Mouse (Mus musculus) kidney, embryonic 16.5 days (tissue): ENCODE results near the gene Txnip. TPM values are rescaled to one million over a fixed set of nuclear protein-coding genes. Genes with fewer than 3 reads are reported as not detected.
A peak's percentile ranks its signal among the peaks of the same experiment; 100 is the strongest.

ENCODE experiments used
- ATAC-seq: fragments of 200-750 bp; cut with Nextera tagmentation; 2 replicates; pipeline ENCODE4 v1.8.0; 2017; ENCODE audit warnings: moderate TSS enrichment; ENCODE audit not compliant: low FRiP score, low TSS enrichment
- H3K27ac ChIP-seq: fragments of 300-500 bp; sonication (generic); 2 replicates; pipeline ENCODE4 v1.5.1; 2014; ENCODE audit warnings: low read length
- H3K27me3 ChIP-seq: fragments of 300-500 bp; sonication (generic); 2 replicates; pipeline ENCODE4 v1.6.1; 2014; ENCODE audit warnings: low read length, control low read depth, mixed read lengths; ENCODE audit not compliant: insufficient read depth
- H3K36me3 ChIP-seq: fragments of 300-500 bp; sonication (generic); 2 replicates; pipeline ENCODE4 v1.6.1; 2014; ENCODE audit warnings: low read length, control low read depth, mixed read lengths; ENCODE audit not compliant: insufficient read depth
- H3K4me1 ChIP-seq: fragments of 300-500 bp; sonication (generic); 2 replicates; pipeline ENCODE4 v1.6.1; 2014; ENCODE audit warnings: low read length, control low read depth, mixed read lengths; ENCODE audit not compliant: insufficient read depth
- H3K4me2 ChIP-seq: fragments of 300-500 bp; sonication (generic); replicated peaks from 2 replicates; pipeline ENCODE4 v1.6.1; 2014; ENCODE audit warnings: low read depth, low read length
- H3K4me3 ChIP-seq: fragments of 300-500 bp; sonication (generic); 2 replicates; pipeline ENCODE4 v1.5.1; 2014; ENCODE audit warnings: mild to moderate bottlenecking, low read length
- H3K9ac ChIP-seq: fragments of 300-500 bp; sonication (generic); replicated peaks from 2 replicates; pipeline ENCODE4 v1.6.1; 2014; ENCODE audit warnings: low read length
- H3K9me3 ChIP-seq: fragments of 300-500 bp; sonication (generic); 2 replicates; pipeline ENCODE4 v1.6.1; 2016; ENCODE audit warnings: low read length, control low read depth
- WGBS: fragments of 180-500 bp; shearing (Covaris S2); extraction: QIAGEN DNeasy Blood & Tissue Kit; methylation state at CpG from one replicate; pipeline ENCODE4 v1.1.7; 2014; 5-methylcytosine and 5-hydroxymethylcytosine counted together
- polyA plus RNA-seq: library from polyadenylated mRNA; unstranded; fragments of >200 nt; fragmentation: Nextera tagmentation; extraction: Ambion mirVana; gene quantifications from 2 replicates; pipeline ENCODE4 v1.2.1, GENCODE M21; 2015

The Txnip gene
- polyA plus RNA-seq, 1 experiment from 2014 or later = 197 TPM

DNA sequence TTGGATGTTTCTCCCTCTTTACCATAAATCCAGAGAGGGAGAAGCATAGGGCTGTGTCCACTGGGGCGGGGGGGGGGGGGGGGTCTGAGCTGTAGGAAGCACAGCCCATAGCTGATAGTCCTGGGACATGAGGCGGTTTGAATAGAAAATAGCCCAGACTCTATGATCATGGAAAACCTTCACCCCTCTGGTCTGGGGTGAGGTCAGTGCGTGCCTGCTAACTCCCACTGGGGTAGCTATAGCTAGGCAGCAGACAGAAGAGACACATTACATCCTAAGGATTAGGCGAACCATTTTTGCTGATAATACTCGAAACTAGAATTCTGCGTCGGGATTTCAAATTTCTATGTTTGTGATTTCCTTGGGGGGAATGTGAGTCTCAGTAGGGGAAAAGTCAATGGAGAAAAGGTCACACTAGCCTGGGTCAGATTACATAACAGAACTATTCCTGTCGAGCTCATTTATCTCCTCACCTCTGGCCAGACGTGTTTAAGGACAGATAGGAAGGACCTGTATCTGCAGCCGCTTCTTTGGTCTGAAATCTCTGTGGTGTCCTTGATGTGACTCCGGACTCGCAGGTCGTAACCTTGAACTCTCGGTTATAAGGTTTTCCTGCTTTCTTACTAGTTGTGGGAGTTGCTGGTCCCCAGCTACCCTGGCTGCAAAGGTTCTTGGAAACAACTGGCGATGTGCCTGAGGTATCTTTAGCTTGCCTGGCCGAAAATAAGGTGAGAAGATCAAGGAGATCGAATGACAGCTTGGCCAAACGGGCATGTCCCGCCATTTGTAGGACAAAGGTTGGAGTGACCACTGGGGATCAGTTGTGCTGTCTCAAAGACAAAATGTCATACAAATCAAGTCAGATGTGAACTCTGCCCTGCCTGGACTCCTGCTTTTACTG, 16.1 kb downstream of the Txnip start:
- WGBS = 62% methylated on average over 18 of the region's 19 CpGs
- no peak for ATAC-seq
- no peak overlapping the region for H3K4me2 ChIP-seq
- no peak overlapping the region for H3K27ac ChIP-seq
- no peak overlapping the region for H3K4me3 ChIP-seq
- peaks cover 27% of the 10 kb centered on the region for H3K4me1 ChIP-seq
- no peaks in the 10 kb centered on the region for H3K9me3 ChIP-seq
- no peak overlapping the region for H3K9ac ChIP-seq
- H3K27me3 ChIP-seq = no peaks in the 10 kb centered on the region
- no peaks in the 10 kb centered on the region for H3K36me3 ChIP-seq

DNA sequence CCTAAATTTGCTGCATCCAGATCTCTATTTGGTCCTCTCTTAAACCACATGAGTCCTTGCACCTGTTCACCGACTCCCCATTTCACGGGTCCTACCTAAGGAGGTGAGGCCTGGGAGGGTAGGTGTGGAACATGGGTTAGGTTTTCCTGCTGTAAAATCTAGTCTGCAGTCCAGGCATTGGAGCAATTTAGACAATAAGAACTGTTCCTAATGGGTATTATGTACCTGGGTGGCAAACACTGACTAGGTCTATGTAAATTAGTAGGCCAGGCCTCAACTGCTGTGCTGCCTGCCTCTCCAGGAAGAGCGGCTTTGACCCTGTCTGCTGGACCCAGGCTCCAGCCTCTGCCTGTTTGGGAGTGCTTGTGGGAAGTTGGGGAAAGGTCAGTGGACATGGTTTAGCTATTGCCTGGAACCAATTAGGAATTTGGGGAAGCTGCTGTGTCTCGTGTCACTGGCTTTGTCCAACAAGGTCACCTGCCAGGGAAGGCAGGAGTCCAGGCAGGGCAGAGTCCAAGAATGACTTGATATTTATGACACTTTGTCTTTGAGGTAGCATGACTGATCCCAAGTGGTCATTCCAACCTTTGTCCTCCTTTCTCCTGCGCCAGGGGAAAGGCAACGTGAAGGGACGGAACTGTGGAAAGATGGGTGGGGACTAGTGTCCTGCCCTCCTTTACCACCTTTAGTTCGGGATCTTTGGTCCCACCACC, 17.7 kb downstream of the Txnip start:
- Histone ChIP-seq H3K9ac (no peak overlapping the region), H3K4me3 (no peak overlapping the region), H3K4me2 (no peak overlapping the region), H3K27ac (peak overlapping the region; percentile 94), H3K4me1 (peaks cover 34% of the 10 kb centered on the region), H3K36me3 (no peaks in the 10 kb centered on the region), H3K9me3 (no peaks in the 10 kb centered on the region), H3K27me3 (no peaks in the 10 kb centered on the region)
- WGBS = 84% methylated on average over 8 of the region's 8 CpGs
- ATAC-seq = no peak

DNA sequence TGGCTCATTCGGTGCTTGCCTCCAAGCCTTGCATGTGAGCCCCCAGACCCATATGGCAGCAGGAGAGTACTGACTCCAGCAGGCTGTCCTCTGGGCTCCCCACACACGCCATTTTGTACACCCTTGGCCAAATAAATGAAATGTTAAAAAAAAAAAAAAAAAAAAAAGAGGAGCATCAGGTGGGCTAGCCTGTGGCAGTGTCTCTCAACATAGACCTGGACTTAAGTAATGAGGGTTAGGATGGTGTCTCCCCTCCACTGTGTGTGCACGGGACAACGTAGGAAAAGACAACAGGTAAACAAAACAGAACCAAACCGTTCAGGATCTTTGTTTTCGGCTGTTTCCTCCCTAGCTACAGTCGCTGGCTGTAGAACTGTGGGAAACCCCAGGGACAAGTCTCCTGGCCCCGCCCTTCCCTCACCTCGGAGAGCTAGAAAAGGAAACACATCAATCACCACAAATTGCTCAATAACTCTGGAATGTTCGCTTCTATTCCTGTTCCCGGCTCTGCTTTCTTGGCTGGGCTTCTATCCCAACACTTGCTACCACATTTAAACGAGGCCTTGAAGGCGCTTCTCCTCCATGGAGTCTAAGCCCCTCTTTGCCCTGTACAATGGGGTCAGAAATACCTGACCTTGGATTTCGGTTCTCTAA, 18.4 kb downstream of the Txnip start:
- Histone ChIP-seq H3K27ac (peak overlapping the region; percentile 94), H3K4me2 (peak overlapping the region; percentile 47), H3K4me1 (peaks cover 39% of the 10 kb centered on the region), H3K36me3 (no peaks in the 10 kb centered on the region), H3K27me3 (no peaks in the 10 kb centered on the region; the same call in 1 of the 2 replicates), H3K4me3 (peak overlapping the region; percentile 14), H3K9me3 (no peaks in the 10 kb centered on the region), H3K9ac (peak overlapping the region; percentile 23)
- WGBS = 28% methylated on average over 14 of the region's 14 CpGs
- peak; percentile 29 for ATAC-seq

DNA sequence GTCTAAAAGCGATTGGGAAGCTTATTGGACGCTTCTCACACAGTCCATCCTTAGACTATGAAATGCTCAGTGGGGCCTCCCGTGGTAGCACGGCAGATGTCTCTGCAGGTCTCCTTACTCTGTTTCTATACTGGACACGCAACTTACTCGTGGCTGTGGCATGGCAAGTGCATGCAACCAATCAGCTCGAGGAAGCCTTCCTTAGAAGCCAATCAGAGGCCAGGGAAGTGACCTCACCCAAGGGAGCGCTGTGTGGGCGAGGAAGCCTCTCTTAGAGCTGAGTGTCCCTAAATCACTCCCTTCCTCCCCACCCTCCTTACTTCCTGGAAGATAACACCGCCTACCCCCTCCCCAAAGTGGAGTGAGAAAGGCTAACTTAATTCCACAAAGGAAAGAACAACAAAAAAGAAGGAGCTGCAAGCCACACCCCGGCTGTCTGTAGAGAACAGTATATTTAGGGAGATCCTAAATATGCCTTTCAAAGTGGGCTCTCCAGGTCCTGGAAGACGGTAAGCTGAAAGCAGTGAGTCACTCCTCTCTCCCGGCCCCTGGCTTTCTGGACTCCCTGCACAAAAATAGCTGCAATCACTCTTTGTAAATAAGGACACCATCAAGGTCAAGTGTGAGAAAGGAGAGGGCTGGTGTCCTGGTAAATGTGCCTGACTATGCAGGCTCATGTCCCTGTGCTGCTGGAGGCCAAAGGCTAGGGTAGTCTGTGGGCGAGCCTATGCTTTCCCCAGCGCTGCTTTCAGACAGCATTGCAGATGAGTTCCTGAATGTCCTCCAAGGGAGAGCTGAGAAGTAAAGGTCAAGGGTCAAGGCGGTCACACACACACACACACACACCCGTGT, 19.2 kb downstream of the Txnip start, which contains the start of gene Gm16253:
Gene Gm16253 (plus strand): TSS at position 295 of the 852 bp plus-strand sequence.
- Histone ChIP-seq H3K4me1 (peaks cover 34% of the 10 kb centered on the region), H3K4me3 (peak within 1 kb of the TSS; percentile 14), H3K27ac (peak within 1 kb of the TSS; percentile 94), H3K4me2 (peak within 1 kb of the TSS; percentile 47), H3K9ac (peak within 1 kb of the TSS; percentile 50), H3K9me3 (no peaks in the 10 kb centered on the region), H3K36me3 (0 out of 2 replicates have a peak, but pooled peaks cover 2% of the 10 kb centered on the region), H3K27me3 (no peaks in the 10 kb centered on the region; the same call in 1 of the 2 replicates)
- peak; percentile 91 for ATAC-seq
- WGBS = 7% methylated on average over 17 of the region's 17 CpGs

DNA sequence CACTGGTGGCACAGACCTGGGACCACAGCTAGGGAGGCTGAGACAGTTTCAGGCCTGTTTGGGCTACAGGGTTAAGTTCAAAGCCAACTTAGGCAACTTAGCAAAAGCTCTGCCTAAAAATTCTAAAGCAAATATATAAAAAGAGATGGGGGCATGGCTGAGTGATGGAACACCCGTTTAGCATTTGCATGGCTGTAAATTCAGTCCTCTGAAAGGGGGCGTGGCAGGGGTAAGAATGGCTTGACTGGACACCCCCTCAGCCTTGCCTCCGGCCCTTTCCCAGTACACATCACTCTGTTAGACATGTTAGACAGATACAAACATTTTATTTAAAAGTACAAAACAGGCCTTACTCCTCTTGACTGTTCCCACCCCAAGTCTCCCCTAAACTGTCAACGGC, 19.8 kb downstream of the Txnip start:
- Histone ChIP-seq H3K4me2 (peak overlapping the region; percentile 47), H3K4me1 (peaks cover 34% of the 10 kb centered on the region)

DNA sequence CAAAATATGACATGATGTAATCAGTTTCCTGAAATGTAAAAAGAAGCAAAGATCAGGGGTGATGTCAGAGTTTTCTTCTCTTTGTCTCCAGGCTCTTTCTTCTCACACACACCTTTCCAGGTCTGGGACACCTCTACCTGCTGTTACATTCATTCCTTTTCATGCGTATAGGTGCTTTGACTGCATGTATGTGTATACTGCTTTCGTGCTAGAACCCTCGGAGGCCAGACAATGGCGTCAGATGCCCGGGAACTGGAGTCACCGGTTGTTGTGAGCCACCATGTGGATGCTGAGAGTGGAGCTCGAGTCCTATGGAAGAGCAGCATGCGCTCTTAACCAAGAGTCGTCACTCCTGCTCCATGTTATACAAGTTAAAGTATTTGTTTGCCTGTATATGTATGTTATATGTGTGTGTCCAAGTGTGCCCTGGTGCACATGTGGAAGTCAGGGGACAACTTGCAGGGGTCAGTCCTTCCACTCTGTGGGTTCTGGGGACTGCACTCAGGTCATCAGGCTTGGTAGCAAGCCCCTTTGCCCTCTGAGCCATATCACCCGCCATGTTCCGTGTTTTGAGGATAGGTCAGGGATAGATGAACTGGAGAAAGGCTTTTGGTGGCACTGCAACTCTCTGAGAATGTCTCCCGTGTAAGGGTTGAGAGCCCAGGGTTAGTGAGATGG, 20.9 kb downstream of the Txnip start:
- H3K27ac ChIP-seq = no peak overlapping the region

More for the DNA sequence above, 19.8 kb downstream of the Txnip start:
- no peaks in the 10 kb centered on the region; the same call in 1 of the 2 replicates for H3K27me3 ChIP-seq
- H3K9ac ChIP-seq = peak overlapping the region; percentile 50
- 0 out of 2 replicates have a peak, but pooled peaks cover 2% of the 10 kb centered on the region for H3K36me3 ChIP-seq
- no peak for ATAC-seq
- no peak overlapping the region for H3K4me3 ChIP-seq
- peak overlapping the region; percentile 94 for H3K27ac ChIP-seq
- H3K9me3 ChIP-seq = no peaks in the 10 kb centered on the region
- WGBS = 44% methylated on average over 4 of the region's 4 CpGs

DNA sequence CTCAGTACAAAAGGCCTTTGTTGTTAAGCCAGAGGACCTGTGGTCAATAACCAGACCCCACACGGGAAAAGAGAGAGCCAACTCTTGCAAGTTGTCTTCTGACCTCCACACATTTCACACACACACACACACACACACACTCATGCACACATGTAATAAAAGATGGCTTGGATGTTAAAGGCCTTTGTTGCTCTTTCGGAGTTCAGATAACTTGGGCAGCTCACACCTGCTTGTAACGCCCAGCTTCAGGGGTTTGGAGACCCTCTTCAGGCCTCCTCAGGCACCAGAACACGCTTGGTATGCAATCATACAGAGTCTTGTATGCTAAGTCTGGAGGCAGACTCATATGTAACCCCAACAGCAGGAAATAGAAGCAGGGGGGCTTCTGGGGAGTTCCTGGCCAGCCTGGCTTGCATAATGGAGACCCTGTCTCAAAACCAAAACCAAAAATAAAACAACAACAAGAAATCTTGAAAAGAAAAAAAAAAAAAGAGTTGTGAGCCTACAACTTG, 21.5 kb downstream of the Txnip start:
- Histone ChIP-seq H3K9me3 (peaks cover 4% of the 10 kb centered on the region; the same call in 1 of the 2 replicates), H3K4me2 (0 out of 2 replicates have a peak overlapping the region, but pooled peaks have one; percentile 51), H3K9ac (no peak overlapping the region), H3K27ac (no peak overlapping the region), H3K4me3 (no peak overlapping the region), H3K27me3 (no peaks in the 10 kb centered on the region; the same call in 1 of the 2 replicates), H3K4me1 (peaks cover 34% of the 10 kb centered on the region), H3K36me3 (0 out of 2 replicates have a peak, but pooled peaks cover 2% of the 10 kb centered on the region)
- 79% methylated on average over 4 of the region's 4 CpGs for WGBS
- ATAC-seq = no peak

More for the DNA sequence above, 20.9 kb downstream of the Txnip start:
- Histone ChIP-seq H3K36me3 (0 out of 2 replicates have a peak, but pooled peaks cover 2% of the 10 kb centered on the region), H3K9ac (no peak overlapping the region), H3K4me1 (peaks cover 34% of the 10 kb centered on the region), H3K9me3 (peaks cover 2% of the 10 kb centered on the region; the same call in 1 of the 2 replicates), H3K4me3 (no peak overlapping the region), H3K27me3 (no peaks in the 10 kb centered on the region; the same call in 1 of the 2 replicates), H3K4me2 (no peak overlapping the region)
- WGBS = 82% methylated on average over 12 of the region's 12 CpGs
- ATAC-seq = no peak

DNA sequence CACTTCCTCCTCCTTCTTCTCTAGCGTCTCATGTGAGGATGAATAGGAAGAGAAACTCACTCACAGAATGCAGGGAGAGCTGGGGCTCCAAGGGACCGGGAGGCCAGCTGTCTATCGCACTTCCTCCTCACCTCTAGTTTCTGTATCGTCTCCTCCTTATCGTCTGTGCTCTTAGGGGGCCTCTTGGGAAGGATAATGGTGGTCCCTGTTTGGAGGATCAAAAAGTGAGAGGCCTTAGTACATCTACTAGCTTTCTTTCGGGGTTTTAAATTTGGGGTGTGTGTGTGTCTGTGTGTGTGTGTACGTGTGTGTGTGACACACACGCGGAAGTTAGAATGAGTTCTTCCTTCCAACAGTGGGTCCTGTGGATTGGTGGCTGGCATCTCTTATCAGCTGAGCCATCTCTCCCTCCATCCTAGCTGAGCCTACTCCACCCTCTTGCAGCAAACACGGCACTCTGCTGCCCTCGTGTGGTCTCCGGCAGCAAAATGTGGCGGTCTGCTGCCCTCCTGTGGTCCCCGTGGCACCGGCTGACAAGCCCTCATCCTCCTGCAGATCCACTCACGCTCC, 22.2 kb downstream of the Txnip start:
- Histone ChIP-seq H3K4me1 (peaks cover 34% of the 10 kb centered on the region), H3K9ac (peak overlapping the region; percentile 56), H3K36me3 (0 out of 2 replicates have a peak, but pooled peaks cover 2% of the 10 kb centered on the region), H3K4me2 (peak overlapping the region; percentile 51), H3K4me3 (peak overlapping the region; percentile 21; the same call in 1 of the 2 replicates), H3K9me3 (peaks cover 4% of the 10 kb centered on the region; the same call in 1 of the 2 replicates), H3K27ac (no peak overlapping the region), H3K27me3 (no peaks in the 10 kb centered on the region; the same call in 1 of the 2 replicates)
- peak; percentile 43 for ATAC-seq
- 8% methylated on average over 16 of the region's 16 CpGs for WGBS
